Mouse (Mus musculus) gastrocnemius, postnatal 4 days (tissue): ENCODE measurements around the gene Mcemp1. TPM values are rescaled to one million over a fixed set of nuclear protein-coding genes. Genes with fewer than 3 reads are reported as not detected.

Source experiments
- DNase-seq, 2 experiments: peaks; one replicate each; pipeline ENCODE4 v3.0.0; 2021 to 2022; ENCODE audit warnings: low spot score in 2 of 2, mixed read lengths in 2 of 2
- long read RNA-seq, 2 experiments: library from polyadenylated mRNA; stranded (forward); transcript quantifications; one replicate each; pipeline ENCODE4 v2.0.0; 2021
- total RNA-seq, 2 experiments: library from RNA; stranded (reverse); gene quantifications; 2 replicates each; pipeline ENCODE4 v1.2.3; 2021

The Mcemp1 gene
- total RNA-seq: under 1 TPM; 0.25 to 0.52 TPM
- long read RNA-seq, experiment 1, partial matches to known transcripts: 0 of 1 reads
- long read RNA-seq, experiment 1, other reads (novel, unspliced or antisense): 0 of 1 reads
- long read RNA-seq, experiment 2, partial matches to known transcripts: 0 of 2 reads
- long read RNA-seq, experiment 2, other reads (novel, unspliced or antisense): 1 of 2 reads

DNA sequence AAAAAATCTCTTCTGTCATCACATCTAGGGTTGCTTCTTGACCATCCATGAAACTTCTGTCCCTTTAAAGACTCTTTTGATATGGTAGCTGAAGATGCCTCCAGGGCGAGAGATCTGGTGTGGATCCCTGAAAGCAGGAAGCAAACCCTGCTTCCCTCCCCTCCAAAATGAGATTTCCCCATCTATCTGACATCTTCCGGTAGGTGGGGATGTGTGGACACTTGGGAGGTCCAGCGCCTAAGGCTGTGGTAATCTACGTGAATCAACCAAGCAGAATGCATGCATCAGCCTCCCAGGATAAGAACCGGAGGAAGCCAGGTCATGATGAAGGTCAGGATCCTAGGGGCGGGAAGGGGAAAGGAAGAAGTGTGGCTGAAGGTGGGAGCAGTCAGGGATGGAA is at the start of gene Mcemp1:
Gene Mcemp1, plus strand, starts transcription at position 248 of the 400 bp plus-strand sequence.
- DNase-seq: no peak

DNA sequence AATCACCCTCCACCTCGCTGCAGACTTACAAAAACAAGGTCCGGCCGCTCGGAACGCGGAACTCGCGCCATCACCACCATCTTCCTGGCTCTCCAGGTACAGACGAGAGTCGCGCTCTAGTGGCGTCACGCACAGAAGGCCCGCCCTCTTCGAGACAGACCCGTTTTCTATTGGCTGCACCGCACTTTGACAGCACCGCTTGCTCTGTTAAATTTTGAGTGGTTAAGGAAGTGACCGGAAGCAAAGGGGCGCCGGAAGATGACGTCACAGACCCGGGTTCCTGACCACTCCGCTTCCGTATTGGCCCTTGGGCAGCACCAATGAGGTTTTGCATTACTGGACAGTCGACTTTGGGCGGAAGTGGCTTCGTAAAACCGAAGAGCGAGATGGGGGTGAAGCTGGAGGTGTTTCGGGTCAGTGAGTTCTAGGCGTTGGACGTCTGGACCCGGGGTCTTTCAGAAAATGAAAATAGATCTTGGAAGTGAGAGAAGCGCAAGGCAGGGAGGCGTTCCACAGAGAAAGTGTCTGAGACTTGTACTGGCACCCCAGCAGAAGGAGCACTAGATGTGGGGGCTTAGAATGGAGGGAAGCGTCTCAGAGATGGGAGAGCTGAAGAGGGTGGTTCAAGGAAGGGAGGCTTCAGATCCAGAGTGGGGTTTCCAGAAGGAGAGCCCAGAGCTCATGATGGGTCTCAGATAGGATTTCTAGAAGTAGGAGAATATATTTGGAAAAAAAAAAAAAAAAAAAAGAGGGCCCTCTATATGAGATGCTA is 44.2 kb upstream of the Mcemp1 start, which contains the start of the genes Xab2 and Pet100:
Gene Xab2, minus strand, starts transcription at position 118 of the 772 bp plus-strand sequence.
Gene Pet100, plus strand, starts transcription at position 350 of the 772 bp plus-strand sequence.
- peak; percentile 90 to 98 for DNase-seq

DNA sequence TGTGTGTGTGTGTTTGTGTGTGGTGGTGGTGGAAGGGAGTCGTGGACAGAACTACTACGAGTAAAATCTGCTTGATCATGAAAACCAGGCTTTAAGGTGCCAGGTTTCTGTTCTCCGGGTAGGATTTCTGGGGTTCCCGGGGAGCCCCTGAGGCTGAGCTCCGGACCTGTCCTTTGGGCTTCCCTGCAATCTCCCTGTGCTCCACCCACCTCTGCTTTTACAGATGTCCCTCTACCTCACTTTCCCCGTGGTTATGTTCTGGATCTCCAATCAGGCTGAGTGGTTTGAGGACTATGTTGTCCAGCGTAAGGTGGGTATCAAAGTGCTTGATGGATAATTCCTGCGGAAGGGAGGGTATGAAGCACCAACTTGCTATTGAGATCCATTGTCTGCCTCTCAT is 43.4 kb upstream of the Mcemp1 start:
- DNase-seq: no peak

DNA sequence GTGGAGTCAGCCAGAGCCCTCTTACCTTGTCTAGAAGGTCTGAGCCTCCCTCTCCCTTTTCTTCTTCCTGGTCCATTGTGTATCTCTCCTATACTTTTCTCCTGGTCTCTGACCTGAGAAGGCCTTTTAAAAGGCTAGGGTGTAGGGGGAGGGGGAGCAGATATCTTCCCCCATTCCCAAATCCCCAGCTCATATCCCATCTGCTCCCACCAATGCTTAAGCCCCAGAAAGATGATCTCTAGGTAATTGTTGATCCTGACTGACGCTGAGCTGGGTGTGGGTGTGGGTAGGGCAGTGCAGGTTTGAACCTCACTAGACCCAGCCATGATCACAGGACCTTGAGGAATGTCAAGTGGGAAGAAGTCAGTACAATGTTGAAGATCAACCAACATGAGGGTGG is 40.1 kb upstream of the Mcemp1 start, which contains the start of gene Pcp2:
Gene Pcp2, minus strand, starts transcription at position 101 of the 400 bp plus-strand sequence.
- DNase-seq: no peak

DNA sequence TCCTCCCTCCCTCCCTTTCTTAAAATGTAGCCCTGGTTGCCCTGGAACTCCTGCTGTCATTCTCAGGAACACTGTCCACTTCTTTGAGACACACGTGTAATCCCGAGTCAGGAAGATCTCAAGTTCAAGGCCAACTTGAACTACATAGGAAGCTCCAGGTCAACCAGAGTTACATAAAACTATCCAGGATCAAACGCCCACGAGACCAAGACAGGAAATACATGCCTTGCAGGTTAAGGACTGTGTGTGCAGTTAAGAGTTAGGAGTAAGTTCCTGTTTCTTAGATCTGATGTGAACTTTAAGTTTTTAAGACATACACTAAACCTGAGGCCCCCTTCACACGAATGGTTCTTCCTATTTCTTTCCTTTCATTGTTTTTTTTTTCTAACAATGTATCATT is 38.6 kb upstream of the Mcemp1 start:
- DNase-seq: no peak

DNA sequence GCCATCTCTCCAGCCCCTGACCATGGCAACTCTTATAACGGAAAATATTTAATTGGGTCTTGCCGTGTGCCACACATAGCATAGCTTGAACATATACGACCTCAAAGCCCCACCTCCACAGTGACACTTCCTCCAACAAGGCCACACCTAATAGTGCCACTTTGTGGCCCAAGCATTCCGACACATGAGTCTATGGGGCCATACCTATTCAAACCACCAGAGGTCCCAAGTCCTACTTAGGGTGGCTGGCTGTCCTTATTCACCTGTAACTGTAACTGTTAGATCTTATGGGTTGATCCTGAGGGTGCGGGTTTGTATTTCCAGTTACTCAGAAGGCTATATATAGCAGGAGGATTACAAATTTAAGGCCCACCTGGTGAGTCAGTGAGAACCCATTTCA is 37.5 kb upstream of the Mcemp1 start:
- DNase-seq: no peak

DNA sequence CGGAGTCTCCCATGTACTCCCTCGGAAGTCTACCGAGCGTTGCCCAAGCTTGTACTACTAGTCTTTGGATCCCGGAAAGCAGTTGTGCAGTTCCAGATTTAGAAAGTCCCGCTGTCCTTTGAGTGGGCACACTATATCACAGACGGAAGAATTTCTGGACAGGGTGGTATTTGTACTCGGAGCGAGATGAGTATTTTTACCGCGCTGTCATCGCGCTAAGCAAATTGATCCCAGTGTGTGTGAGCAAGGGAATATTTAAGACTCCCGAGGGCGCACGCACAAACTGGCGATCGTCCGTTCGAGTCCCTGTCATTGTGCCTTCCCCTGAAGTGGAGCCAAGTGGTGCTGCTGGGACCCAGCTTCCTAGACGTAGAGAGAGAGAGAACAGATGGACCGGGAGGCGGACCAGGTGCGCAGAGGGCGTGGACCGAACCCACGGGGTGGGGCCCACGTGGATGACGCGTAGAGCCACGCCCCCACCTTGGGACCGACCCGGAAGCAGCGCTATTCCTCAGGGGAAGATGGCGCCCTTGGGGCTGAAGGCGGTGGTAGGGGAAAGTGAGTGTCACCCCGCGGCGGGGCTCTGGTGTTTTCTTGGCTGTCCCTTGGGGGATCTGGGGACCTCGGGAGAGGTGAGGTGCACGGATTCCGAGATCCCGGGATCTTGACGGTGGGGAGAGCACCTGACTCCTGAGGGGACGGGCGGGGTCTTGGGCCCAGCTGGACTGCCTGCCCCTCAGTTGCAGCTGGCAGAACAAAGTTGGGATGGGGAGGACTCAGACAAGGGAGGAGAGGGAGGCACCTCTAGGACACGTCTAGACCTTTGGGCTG is 34.7 kb upstream of the Mcemp1 start, which contains the start of gene Stxbp2:
Gene Stxbp2, plus strand, starts transcription at position 309 of the 831 bp plus-strand sequence.
- DNase-seq: no peak

DNA sequence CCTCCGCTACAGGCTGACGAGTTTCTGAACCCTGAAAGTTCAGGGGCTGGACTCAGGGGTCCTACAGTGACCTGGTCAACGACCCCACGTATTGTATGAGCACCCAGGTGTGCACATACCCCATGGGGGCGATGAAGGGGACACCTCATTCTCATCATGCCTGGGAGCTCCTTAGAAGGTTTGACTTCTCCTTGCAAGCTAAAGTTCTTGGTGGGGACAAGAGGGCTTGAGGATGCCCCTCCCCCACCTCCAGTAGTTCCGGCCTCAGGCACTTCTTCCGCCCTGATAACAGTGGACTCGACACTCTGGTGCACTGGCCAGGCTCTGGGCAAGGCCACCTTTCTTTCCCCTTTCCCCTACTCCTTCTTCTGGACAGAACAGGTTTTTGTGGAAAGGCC is 34.1 kb upstream of the Mcemp1 start:
- no peak for DNase-seq

DNA sequence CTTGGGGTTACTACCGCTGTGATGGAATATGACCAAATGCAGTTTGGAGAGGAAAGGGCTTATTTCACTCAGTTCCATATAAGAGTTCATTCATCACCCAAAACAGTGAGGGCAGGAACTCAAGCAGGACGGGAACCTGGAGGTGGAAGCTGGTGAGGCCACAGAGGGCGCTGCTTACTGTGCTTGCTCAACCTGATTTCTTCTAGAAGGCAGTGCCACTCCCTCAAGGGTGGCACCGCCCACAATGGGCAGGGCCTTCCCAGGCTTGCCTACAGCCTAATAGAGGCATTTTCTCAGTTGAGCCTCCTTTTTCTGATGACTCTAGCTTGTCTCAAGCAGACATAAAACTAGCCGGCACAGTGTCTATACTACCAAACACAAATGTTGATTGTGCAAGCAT is 19.8 kb upstream of the Mcemp1 start:
- peak in 1 of 2 experiments; percentile 34 for DNase-seq

DNA sequence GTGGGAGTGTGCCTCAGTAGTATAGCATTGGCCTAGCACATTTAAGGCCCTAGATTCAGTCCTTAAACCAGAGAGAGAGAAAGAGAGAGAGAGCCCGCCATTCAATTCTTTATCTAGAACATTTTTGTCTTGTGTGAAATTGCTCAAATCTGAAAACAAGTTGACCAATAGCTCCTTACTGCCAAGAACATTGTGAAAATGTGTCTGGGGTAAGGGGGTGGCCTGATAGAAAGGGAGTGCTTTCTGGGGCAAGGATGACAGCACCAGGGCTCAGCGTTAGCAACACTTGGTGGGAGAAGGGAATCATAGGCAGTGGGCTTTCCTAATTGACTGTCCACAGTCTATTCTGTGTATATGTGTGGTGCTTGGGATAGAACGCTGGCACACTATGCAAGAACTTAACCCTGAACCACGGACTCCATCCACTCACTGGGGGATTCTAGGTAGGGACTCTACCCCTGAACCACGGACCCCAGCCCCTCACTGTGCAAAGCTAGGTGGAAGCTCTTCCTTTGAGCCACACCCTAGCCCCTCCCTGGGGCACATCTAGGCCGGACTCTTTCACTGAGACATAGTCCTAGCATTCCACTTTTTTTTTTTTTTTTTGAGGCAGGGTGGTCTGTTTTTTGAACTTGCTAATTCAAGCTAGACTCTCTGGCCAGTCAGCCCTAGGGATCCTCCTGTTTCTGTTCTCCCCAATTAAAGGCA is 18.6 kb upstream of the Mcemp1 start:
- no peak for DNase-seq

DNA sequence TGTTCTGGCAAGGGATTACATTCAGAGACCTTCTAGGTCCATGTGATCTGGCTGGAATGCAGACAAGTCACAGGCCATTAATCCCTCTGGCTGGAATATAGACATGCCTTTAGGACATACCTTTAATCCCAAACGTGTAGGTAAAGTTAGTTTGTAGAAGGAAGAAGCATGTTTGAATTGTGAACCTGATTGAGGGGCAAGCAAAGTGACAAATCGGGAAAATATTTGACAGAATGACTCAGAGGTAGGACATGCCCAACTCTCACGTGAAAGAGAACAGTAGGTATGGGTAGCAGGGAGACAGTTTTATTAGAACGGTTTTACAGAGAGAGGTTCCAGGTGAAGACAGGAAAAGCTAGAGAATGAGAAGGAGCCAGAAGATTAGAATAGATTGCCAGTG is 18.0 kb upstream of the Mcemp1 start:
- no peak for DNase-seq

DNA sequence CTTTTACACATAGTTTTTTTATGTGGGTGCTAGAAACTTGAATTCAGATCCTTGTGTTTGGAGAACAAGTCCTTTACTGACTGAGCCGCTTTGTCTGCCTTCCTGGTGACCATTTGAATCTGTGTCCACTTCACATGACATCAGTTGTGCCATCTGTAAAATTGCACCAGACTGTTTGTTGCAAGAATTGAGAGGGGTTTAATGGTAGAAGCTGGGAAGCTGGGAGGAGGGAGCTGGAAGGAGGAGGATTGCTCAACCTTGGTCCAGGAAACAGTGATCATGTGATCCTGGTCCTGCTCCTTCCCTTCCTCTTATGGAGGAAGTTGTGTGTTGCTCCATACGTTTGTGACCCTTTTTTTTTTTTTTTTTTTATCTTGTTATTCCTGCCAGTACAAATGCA is 17.3 kb upstream of the Mcemp1 start:
- no peak for DNase-seq

DNA sequence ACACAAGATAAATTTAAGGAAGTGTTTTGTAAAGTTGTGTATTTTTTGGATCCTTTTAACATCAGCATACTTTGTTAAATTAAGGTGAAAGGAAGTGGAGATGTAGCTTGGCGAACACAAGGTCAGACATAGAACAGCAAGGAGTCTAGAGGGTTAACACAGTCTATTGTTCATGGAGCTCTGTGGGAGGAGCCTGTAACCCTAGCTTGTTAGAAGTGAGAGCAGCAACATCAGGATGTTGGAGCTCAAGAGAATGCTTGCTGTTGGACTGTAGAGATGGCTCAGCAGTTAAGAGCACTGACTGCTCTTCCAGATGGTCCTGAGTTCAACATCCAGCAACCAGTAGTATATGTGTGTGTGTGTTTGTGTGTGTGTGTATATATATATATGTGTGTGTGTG is 16.6 kb upstream of the Mcemp1 start:
- no peak for DNase-seq

DNA sequence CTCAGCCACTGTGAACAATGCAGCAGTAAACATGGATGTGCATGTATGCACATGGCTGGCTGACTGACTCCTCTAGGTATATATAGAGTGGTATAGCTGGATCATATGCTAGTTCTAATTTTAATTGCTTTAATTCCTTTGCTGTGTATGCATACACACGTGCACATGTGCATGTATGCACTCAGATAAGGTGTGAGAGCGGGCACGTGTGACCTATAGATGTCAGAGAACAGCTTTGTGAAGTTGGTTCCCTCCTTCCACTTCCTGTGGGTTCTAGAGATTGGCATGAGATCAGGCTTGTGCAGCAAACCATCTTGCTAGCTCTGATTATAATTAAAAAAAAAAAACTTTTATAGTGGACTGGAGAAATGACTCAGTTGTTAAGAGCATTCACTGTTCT is 12.7 kb upstream of the Mcemp1 start:
- no peak for DNase-seq

DNA sequence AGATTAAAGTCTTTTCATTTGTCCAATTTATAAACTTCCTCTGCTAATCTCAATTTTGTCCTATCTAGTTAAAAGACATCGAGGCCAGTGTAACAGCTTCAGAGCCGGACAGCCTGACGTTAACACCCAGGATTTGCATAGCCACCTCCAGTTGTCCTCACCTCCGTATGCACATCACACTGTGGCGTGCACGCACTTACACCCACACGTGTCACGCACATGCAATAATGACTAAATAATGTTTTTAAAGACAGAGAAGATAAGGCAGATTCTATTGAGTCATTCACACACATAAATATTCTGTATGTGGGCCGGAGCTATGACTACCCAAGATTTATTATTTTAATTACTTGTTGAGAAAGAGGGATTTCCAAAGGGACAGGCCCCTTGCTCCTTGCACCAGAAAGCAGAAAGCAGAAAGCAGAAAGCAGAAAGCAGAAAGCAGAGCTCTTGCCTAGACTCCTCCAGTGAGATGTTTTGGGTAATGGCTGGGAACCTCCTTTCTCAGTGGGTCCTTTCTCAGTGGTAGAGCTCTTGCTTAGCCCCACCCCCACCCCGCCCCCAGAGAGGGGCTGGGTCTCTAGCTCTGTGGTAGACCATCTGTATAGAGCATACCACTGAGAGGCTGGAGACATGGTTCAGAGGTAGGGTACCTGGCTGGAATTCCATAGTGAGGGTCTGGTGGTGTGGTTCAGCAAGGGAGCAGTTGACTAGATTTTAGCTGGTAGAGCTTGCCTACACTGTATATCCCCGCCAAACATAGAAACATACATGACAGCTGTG is 10.6 kb upstream of the Mcemp1 start:
- no peak for DNase-seq

DNA sequence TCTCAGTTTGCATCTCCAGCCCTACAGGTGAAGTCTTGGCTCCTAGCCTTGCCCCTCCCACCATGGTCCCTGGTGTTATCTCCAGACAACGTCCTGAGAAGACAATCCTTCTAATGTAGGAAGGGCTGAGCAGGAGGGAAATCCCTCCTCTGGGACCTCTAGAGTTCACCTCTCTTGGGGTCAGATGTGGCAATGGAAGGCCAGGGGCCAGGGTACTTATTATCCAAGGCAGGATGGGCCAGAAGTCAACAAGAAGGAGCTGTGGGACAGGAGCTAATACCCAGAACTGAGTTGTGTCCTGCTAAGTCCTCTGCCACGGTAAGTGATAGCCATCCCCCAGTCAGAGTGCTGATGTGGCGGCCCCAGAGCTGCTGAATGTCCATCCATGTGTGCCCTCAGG is 10.0 kb upstream of the Mcemp1 start, which contains the start of gene Retn:
Gene Retn, plus strand, starts transcription at position 245 of the 400 bp plus-strand sequence.
- DNase-seq: no peak

DNA sequence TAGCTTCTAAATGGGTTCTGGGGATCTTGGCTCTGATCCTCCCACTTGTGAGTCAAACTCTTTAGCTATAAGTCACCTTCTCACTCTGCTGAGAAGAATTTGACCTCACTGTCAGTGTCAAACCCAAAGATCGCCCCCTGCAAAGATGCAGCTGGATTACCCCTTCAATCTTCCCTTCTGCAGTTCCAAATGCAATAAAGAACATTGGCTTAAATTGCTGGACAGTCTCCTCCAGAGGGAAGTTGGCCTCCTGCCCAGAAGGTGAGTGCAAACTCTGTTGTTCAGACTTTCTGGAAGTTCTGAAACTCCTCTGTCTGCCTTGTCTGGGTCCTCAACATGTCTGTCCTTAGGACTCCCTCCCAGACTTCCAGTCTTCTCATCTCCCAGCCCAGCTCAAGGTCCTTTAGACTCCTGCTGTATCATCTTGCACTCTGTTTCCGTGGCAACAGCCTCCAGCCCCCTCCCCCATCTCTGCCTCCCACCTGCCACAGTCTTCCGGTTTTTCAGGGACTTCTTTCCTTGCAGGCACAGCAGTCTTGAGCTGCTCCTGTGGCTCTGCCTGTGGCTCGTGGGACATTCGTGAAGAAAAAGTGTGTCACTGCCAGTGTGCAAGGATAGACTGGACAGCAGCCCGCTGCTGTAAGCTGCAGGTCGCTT is 8.7 kb upstream of the Mcemp1 start:
- no peak for DNase-seq

DNA sequence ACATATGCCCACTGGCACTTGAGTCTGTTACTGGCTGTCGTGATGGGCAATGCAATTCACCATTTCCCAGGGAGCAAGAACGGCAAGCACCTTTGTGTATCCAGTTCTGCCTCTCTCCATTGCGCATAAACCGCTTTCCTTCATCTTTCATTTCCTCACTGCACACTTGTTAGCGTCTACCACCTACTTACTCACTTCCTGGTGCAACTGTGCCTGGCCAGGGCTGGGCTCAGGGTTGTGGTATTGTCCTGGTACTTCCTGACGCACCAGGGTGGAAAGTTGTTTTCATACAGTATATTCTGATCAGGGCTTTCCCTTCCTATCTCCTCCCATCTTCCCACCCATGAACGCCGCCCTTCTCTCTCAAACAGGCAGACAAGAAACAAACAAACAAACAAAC is 4.7 kb upstream of the Mcemp1 start:
- no peak for DNase-seq

DNA sequence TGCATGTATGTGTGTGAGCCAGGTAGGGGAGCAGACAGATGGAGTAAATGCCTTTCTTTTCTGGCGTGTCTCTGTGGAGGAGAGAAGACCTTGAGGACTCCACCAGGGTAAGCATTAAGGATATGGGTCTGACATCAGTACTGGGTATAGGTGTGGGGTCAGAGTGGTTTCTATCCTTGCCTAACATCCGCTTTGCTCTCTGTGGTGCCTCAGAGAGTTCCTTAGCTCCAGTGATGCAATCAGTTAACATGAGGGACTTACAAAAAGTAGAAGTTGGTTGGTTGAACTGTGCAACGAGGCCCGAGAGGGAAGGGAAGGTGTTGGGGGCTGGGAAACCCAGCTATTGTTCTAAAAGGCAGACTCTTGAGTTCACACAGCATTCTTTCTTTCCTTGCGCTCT is 1.1 kb upstream of the Mcemp1 start:
- DNase-seq: no peak

DNA sequence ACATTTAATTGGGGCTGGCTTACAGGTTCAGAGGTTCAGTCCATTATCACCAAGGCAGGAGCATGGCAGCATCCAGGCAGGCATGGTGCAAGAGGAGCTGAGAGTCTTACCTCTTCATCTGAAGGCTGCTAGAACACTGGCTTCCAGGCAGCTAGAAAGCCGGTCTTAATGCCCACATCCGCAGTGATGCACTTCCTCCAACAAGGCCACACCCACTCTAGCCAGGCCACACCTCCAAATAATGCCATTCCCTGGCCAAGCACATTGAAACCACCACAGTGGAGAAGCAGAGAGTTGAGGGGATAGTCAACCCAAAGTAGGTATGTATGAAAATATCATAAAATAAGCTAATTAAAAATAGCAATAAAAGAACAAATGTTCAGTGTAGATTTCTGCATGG is 4.8 kb downstream of the Mcemp1 start:
- no peak for DNase-seq
